Mouse (Mus musculus): Measurements from ENCODE around the gene Gm43720. TPM values are rescaled to one million over a fixed set of nuclear protein-coding genes. Genes with fewer than 3 reads are reported as not detected.
A peak's percentile ranks its signal among the peaks of the same experiment; 100 is the strongest.

Gm43720 gene
- polyA plus RNA-seq, 1 experiment from 2014 or later: 0.06 TPM

GRCm38 (mm10) chr5:138265712-138266111 is 14.0 kb downstream of the Gm43720 start:
- DNase-seq (ENCODE audit: low spot score) (no peak), ATAC-seq (ENCODE audit: low FRiP score) (no peak)
- Histone ChIP-seq H3K4me2 (replicated peaks; ENCODE audit: low read depth, low read length) (no peak overlapping the region), H3K4me3 (ENCODE audit: low read depth, low read length) (no peak overlapping the region), H3K9me3 (ENCODE audit: control insufficient read depth, low read length) (no peaks in the 10 kb centered on the region), H3K9ac (ENCODE audit: low read depth, low read length) (no peak overlapping the region), H3K36me3 (ENCODE audit: control insufficient read depth, insufficient read depth, low read length) (peaks cover 3% of the 10 kb centered on the region; the same call in 1 of the 2 replicates), H3K27me3 (ENCODE audit: control insufficient read depth, insufficient read depth, low read length) (no peaks in the 10 kb centered on the region), H3K4me1 (replicated peaks; ENCODE audit: control insufficient read depth, insufficient read depth, low read length) (peaks cover 8% of the 10 kb centered on the region), H3K27ac (ENCODE audit: low read depth, low read length) (no peak overlapping the region)
- 95% methylated on average over 4 of the region's 4 CpGs for WGBS

DNA sequence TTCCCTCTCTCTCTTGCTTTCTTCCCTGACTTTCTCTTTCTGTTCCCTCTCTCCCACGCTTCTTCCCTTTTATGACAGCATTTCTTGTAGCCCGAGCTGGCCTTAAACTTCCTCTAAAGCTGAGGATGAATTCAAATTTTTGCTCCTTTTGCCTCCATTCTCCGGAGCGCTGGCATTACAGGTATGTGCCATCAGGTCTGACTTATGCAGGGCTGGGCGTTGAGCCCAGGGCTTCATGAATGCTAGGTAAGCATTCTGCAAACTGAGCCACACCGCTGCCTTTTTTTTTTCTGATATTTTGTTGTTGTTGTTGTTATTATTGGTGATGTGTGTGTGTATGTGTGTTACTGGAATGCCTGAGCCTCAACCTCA is 15.6 kb downstream of the Gm43720 start:
- Histone ChIP-seq H3K36me3 (ENCODE audit: control insufficient read depth, insufficient read depth, low read length) (peaks cover 3% of the 10 kb centered on the region; the same call in 1 of the 2 replicates), H3K4me1 (replicated peaks; ENCODE audit: control insufficient read depth, insufficient read depth, low read length) (peaks cover 8% of the 10 kb centered on the region), H3K9me3 (ENCODE audit: control insufficient read depth, low read length) (no peaks in the 10 kb centered on the region), H3K27ac (ENCODE audit: low read depth, low read length) (0 out of 2 replicates have a peak overlapping the region, but pooled peaks have one; percentile 72), H3K4me2 (replicated peaks; ENCODE audit: low read depth, low read length) (peak overlapping the region; percentile 97), H3K4me3 (ENCODE audit: low read depth, low read length) (peak overlapping the region; percentile 90), H3K27me3 (ENCODE audit: control insufficient read depth, insufficient read depth, low read length) (no peaks in the 10 kb centered on the region), H3K9ac (ENCODE audit: low read depth, low read length) (peak overlapping the region; percentile 84)
- WGBS: 19% methylated on average over 6 of the region's 6 CpGs
- no peak for ATAC-seq (ENCODE audit: low FRiP score)
- no peak for DNase-seq (ENCODE audit: low spot score)

DNA sequence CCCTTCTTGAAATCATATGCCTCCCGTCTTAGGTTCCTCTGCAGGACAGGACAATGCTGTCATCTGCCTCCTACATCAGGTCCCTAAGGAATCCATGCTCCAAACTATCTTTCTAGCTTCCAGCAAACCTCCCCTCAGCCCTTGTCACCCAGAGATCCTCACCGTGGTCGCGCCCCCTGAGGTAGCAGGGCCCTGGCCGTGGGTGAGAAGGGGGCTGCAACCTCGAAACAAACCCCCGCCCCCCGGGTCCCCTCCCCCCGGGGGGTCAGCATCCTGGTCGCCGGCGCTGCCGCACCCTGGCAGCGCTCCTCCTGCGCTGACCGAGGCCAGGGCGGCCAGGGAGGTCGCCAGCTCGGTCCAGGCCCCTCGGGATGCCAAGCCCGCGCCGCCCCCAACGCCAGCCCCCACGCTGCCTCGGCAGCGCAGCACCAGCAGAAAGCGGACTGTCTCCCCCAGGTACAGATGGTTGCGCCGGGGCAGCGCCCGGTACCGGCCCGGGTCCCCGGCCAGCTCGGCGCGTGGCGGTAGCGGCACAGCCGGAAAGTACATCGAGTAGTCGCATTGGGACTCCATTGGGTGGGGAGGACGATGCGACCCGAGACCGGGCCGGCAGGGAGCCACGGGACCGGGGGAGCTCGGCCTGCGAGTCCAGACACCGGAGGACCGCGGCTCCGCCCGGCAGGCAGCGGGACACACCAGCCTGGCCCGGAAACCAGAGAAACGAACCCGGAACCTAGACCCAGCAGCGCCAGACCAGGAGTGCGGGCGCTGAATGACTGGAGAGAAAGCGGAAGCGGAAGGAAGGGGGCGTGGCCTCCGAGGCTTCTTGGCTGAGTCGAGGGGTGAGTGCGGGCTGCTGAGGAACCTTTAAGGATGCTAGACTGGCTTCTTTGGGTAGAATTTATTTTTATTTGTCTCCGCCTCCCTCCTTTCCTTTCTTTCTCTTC is 16.2 kb downstream of the Gm43720 start, which contains the start of gene BC037034:
TSS of gene BC037034 (minus strand) at position 774 of the 947 bp plus-strand sequence.
- DNase-seq (ENCODE audit: low spot score) (peak; percentile 95), ATAC-seq (ENCODE audit: low FRiP score) (peak; percentile 91)
- Histone ChIP-seq H3K4me2 (replicated peaks; ENCODE audit: low read depth, low read length) (peak within 1 kb of the TSS; percentile 97), H3K36me3 (ENCODE audit: control insufficient read depth, insufficient read depth, low read length) (peaks cover 7% of the 10 kb centered on the region; the same call in 1 of the 2 replicates), H3K4me1 (replicated peaks; ENCODE audit: control insufficient read depth, insufficient read depth, low read length) (peaks cover 8% of the 10 kb centered on the region), H3K9me3 (ENCODE audit: control insufficient read depth, low read length) (no peaks in the 10 kb centered on the region), H3K27me3 (ENCODE audit: control insufficient read depth, insufficient read depth, low read length) (no peaks in the 10 kb centered on the region), H3K9ac (ENCODE audit: low read depth, low read length) (peak within 1 kb of the TSS; percentile 84), H3K4me3 (ENCODE audit: low read depth, low read length) (peak within 1 kb of the TSS; percentile 90), H3K27ac (ENCODE audit: low read depth, low read length) (peak within 1 kb of the TSS; percentile 72)
- under 1% methylated on average over 61 of the region's 71 CpGs for WGBS

DNA sequence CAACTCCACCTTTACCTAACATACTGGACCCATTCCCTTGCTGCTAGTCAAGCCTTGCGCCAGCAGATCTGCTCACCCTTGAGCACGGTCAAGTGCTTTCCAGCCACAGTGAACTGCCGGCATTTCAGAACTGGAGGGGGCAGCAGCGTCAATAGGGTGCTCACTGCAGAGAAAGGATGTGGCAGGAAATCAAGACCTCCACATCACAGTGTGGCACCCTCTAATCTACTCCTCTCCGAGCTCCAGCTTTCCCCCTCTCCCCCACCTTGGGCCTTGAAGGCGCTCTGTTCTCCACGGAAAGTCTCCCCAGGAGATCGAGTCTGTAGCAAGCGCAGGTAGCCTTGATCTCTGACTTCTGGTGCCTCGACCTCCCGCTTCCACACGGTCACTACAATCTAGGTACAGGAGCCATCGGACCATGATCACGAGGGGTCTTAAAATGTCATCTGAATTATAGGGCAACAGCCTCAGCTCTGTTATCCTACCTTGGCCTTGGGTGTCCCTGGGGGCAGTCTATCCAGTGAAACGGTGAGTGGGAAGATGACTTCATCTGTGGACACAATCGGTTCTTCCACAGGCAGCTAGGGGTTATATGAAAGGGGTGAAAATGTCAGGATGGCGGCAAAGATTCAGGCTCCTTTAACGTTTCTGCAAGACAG is 17.0 kb downstream of the Gm43720 start:
- peaks cover 8% of the 10 kb centered on the region for H3K4me1 ChIP-seq (replicated peaks; ENCODE audit: control insufficient read depth, insufficient read depth, low read length)
- ATAC-seq (ENCODE audit: low FRiP score) (0 out of 2 replicates have a peak, but pooled peaks have one; percentile 3), DNase-seq (ENCODE audit: low spot score) (no peak)
- H3K27ac ChIP-seq (ENCODE audit: low read depth, low read length): no peak overlapping the region
- peak overlapping the region; percentile 84 for H3K9ac ChIP-seq (ENCODE audit: low read depth, low read length)
- H3K4me2 ChIP-seq (replicated peaks; ENCODE audit: low read depth, low read length): peak overlapping the region; percentile 97
- peaks cover 7% of the 10 kb centered on the region; the same call in 1 of the 2 replicates for H3K36me3 ChIP-seq (ENCODE audit: control insufficient read depth, insufficient read depth, low read length)
- H3K9me3 ChIP-seq (ENCODE audit: control insufficient read depth, low read length): no peaks in the 10 kb centered on the region
- 66% methylated on average over 18 of the region's 18 CpGs for WGBS
- H3K4me3 ChIP-seq (ENCODE audit: low read depth, low read length): peak overlapping the region; percentile 90
- no peaks in the 10 kb centered on the region for H3K27me3 ChIP-seq (ENCODE audit: control insufficient read depth, insufficient read depth, low read length)

DNA sequence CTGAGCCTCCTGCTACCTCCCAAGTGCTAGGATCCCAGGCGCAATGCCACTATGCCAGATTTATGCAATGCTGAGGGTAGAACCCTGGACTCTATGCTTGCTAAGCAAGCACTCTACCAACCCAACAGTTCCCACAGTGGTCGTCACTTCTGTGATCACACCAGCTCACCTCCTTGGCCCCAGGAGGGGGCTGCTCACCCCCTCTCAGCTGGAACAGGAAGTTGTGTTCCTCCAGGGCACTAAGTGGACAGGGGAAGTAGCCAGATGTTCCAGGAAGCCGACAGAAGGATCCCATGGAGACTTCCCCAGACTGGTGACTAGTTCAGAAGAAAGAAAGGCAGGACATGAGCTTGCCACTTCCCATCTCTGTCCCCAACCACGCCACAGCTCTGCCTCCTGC is 17.8 kb downstream of the Gm43720 start:
- DNase-seq (ENCODE audit: low spot score): no peak
- Histone ChIP-seq H3K9me3 (ENCODE audit: control insufficient read depth, low read length) (no peaks in the 10 kb centered on the region), H3K36me3 (ENCODE audit: control insufficient read depth, insufficient read depth, low read length) (peaks cover 7% of the 10 kb centered on the region; the same call in 1 of the 2 replicates), H3K27me3 (ENCODE audit: control insufficient read depth, insufficient read depth, low read length) (no peaks in the 10 kb centered on the region), H3K9ac (ENCODE audit: low read depth, low read length) (no peak overlapping the region), H3K4me3 (ENCODE audit: low read depth, low read length) (no peak overlapping the region), H3K4me2 (replicated peaks; ENCODE audit: low read depth, low read length) (no peak overlapping the region), H3K27ac (ENCODE audit: low read depth, low read length) (no peak overlapping the region), H3K4me1 (replicated peaks; ENCODE audit: control insufficient read depth, insufficient read depth, low read length) (peaks cover 8% of the 10 kb centered on the region)
- WGBS: 82% methylated on average over 4 of the region's 4 CpGs
- ATAC-seq (ENCODE audit: low FRiP score): no peak

DNA sequence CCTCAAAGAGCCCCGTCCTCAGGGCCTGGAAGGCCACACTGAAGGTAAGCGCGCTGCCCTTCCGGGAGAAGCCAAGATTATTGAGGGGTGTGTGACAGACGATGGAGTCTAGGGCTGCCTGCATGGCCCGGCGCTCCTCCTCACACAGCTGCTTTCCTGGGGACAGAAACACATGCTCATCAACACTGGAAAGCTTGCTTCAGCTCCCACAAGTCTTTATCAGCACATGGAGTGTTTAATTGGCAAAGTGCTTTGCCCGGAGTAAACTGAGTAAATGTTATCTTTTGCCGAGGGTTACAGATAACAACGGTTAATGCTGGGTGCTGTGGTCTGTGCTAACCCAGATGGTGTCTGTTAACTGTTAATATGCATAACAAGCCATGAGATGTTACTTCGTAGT is 18.9 kb downstream of the Gm43720 start:
- WGBS: 93% methylated on average over 11 of the region's 11 CpGs
- H3K27me3 ChIP-seq (ENCODE audit: control insufficient read depth, insufficient read depth, low read length): no peaks in the 10 kb centered on the region
- no peak overlapping the region for H3K4me2 ChIP-seq (replicated peaks; ENCODE audit: low read depth, low read length)
- DNase-seq (ENCODE audit: low spot score) (no peak), ATAC-seq (ENCODE audit: low FRiP score) (no peak)
- peaks cover 7% of the 10 kb centered on the region; the same call in 1 of the 2 replicates for H3K36me3 ChIP-seq (ENCODE audit: control insufficient read depth, insufficient read depth, low read length)
- H3K4me1 ChIP-seq (replicated peaks; ENCODE audit: control insufficient read depth, insufficient read depth, low read length): peaks cover 12% of the 10 kb centered on the region
- no peak overlapping the region for H3K27ac ChIP-seq (ENCODE audit: low read depth, low read length)
- H3K4me3 ChIP-seq (ENCODE audit: low read depth, low read length): no peak overlapping the region
- no peaks in the 10 kb centered on the region for H3K9me3 ChIP-seq (ENCODE audit: control insufficient read depth, low read length)
- no peak overlapping the region for H3K9ac ChIP-seq (ENCODE audit: low read depth, low read length)

- ATAC-seq (ENCODE audit: low FRiP score): no peak
- Histone ChIP-seq H3K9me3 (ENCODE audit: control insufficient read depth, low read length) (no peaks in the 10 kb centered on the region), H3K4me3 (ENCODE audit: low read depth, low read length) (no peak overlapping the region), H3K36me3 (ENCODE audit: control insufficient read depth, insufficient read depth, low read length) (peaks cover 7% of the 10 kb centered on the region; the same call in 1 of the 2 replicates), H3K9ac (ENCODE audit: low read depth, low read length) (no peak overlapping the region), H3K4me2 (replicated peaks; ENCODE audit: low read depth, low read length) (no peak overlapping the region), H3K27ac (ENCODE audit: low read depth, low read length) (no peak overlapping the region), H3K27me3 (ENCODE audit: control insufficient read depth, insufficient read depth, low read length) (no peaks in the 10 kb centered on the region), H3K4me1 (replicated peaks; ENCODE audit: control insufficient read depth, insufficient read depth, low read length) (peaks cover 12% of the 10 kb centered on the region)
- 91% methylated on average over 10 of the region's 10 CpGs for WGBS
- no peak for DNase-seq (ENCODE audit: low spot score)
Observed at GRCm38 (mm10) chr5:138260051-138260450, 19.7 kb downstream of the Gm43720 start.

- no peak for DNase-seq (ENCODE audit: low spot score)
- Histone ChIP-seq H3K4me3 (ENCODE audit: low read depth, low read length) (no peak overlapping the region), H3K4me2 (replicated peaks; ENCODE audit: low read depth, low read length) (no peak overlapping the region), H3K9me3 (ENCODE audit: control insufficient read depth, low read length) (no peaks in the 10 kb centered on the region), H3K4me1 (replicated peaks; ENCODE audit: control insufficient read depth, insufficient read depth, low read length) (peaks cover 10% of the 10 kb centered on the region), H3K27ac (ENCODE audit: low read depth, low read length) (no peak overlapping the region), H3K27me3 (ENCODE audit: control insufficient read depth, insufficient read depth, low read length) (no peaks in the 10 kb centered on the region), H3K9ac (ENCODE audit: low read depth, low read length) (no peak overlapping the region), H3K36me3 (ENCODE audit: control insufficient read depth, insufficient read depth, low read length) (peaks cover 7% of the 10 kb centered on the region; the same call in 1 of the 2 replicates)
- 80% methylated on average over 7 of the region's 7 CpGs for WGBS
- no peak for ATAC-seq (ENCODE audit: low FRiP score)
Observed at GRCm38 (mm10) chr5:138258993-138259392, 20.8 kb downstream of the Gm43720 start.

Measured in hindbrain, embryonic 11.5 days (tissue).